Mouse (Mus musculus) E14TG2a.4 (cell line): ENCODE results near the gene Nup210.

Experiments
- CTCF ChIP-seq: conservative IDR thresholded peaks from 2 replicates; pipeline ENCODE4 v1.5.1; 2014; ENCODE audit warnings: low read length
- NANOG ChIP-seq: IDR thresholded peaks from 2 replicates; pipeline ENCODE4 v1.6.1; 2014; ENCODE audit warnings: borderline replicate concordance, low read length, mixed read lengths
- POU5F1 ChIP-seq: IDR thresholded peaks from 2 replicates; pipeline ENCODE4 v1.6.1; 2014; ENCODE audit warnings: low read length, borderline replicate concordance

DNA sequence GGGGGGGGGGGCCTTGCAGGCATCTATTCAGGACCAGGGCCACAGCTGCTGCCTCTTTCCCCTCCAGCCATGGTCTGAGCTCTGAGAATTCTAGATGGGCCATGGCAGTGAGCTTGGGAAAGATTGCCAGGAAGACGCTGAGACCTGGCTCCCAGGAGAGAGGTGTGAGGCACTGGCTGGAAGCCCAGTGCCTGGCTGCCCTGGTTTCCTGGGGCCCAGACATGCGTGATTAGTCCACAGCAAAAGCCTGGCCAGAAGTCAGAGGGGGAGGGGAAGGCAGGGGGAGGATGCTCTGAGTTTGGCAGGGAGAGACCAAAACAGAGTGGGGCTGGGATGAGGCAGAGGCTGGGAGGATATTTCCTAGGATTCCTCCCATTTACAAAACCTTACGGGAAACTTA is 43.8 kb upstream of the Nup210 start:
- no peak for TF ChIP-seq CTCF
- TF ChIP-seq NANOG: no peak
- TF ChIP-seq POU5F1: no peak
